Mouse (Mus musculus) lung, embryonic 16.5 days (tissue): ENCODE results near the gene Aff3. TPM values are rescaled to one million over a fixed set of nuclear protein-coding genes. Genes with fewer than 3 reads are reported as not detected.

ENCODE experiments used
- ATAC-seq: fragments of 200-750 bp; cut with Nextera tagmentation; 2 replicates; pipeline ENCODE4 v1.8.0; 2017; ENCODE audit warnings: low read depth, mild to moderate bottlenecking, moderate library complexity
- H3K27ac ChIP-seq: fragments of 300-500 bp; sonication (generic); 2 replicates; pipeline ENCODE4 v1.5.1; 2014; ENCODE audit warnings: mild to moderate bottlenecking, control low read depth, low read length
- H3K27me3 ChIP-seq: fragments of 300-500 bp; sonication (generic); 2 replicates; pipeline ENCODE4 v1.6.1; 2014; ENCODE audit warnings: low read depth, low read length, mixed read lengths; ENCODE audit not compliant: control insufficient read depth, insufficient read depth
- H3K36me3 ChIP-seq: fragments of 300-500 bp; sonication (generic); 2 replicates; pipeline ENCODE4 v1.6.1; 2014; ENCODE audit warnings: low read length; ENCODE audit not compliant: control insufficient read depth, insufficient read depth
- H3K4me1 ChIP-seq: fragments of 300-500 bp; sonication (generic); replicated peaks from 2 replicates; pipeline ENCODE4 v1.6.1; 2014; ENCODE audit warnings: low read length, mixed read lengths; ENCODE audit not compliant: control insufficient read depth, insufficient read depth
- H3K4me2 ChIP-seq: fragments of 300-500 bp; sonication (generic); 2 replicates; pipeline ENCODE4 v1.6.1; 2014; ENCODE audit warnings: low read depth, low read length, control low read depth
- H3K4me3 ChIP-seq: fragments of 300-500 bp; sonication (generic); 2 replicates; pipeline ENCODE4 v1.5.1; 2014; ENCODE audit warnings: mild to moderate bottlenecking, low read length, control low read depth
- H3K9ac ChIP-seq: fragments of 300-500 bp; sonication (generic); 2 replicates; pipeline ENCODE4 v1.6.1; 2014; ENCODE audit warnings: low read length, control low read depth
- H3K9me3 ChIP-seq: fragments of 300-500 bp; sonication (generic); 2 replicates; pipeline ENCODE4 v1.6.1; 2016; ENCODE audit warnings: low read length; ENCODE audit not compliant: control insufficient read depth
- WGBS: fragments of 180-500 bp; shearing (Covaris S2); extraction: QIAGEN DNeasy Blood & Tissue Kit; methylation state at CpG from one replicate; pipeline ENCODE4 v1.1.7; 2014; 5-methylcytosine and 5-hydroxymethylcytosine counted together
- polyA plus RNA-seq: library from polyadenylated mRNA; unstranded; fragments of >200 nt; fragmentation: Nextera tagmentation; extraction: Ambion mirVana; gene quantifications from 2 replicates; pipeline ENCODE4 v1.2.1, GENCODE M21; 2015

The Aff3 gene
- polyA plus RNA-seq, 1 experiment from 2014 or later = 2.6 TPM

- H3K4me1 ChIP-seq = peaks cover 7% of the 10 kb centered on the region
- no peaks in the 10 kb centered on the region for H3K27me3 ChIP-seq
- no peaks in the 10 kb centered on the region for H3K36me3 ChIP-seq
- WGBS = 78% methylated on average over 2 of the region's 2 CpGs
- no peak overlapping the region for H3K4me2 ChIP-seq
- no peak overlapping the region for H3K4me3 ChIP-seq
- no peak overlapping the region for H3K27ac ChIP-seq
- H3K9ac ChIP-seq = no peak overlapping the region
- ATAC-seq = no peak
- no peaks in the 10 kb centered on the region for H3K9me3 ChIP-seq
These were observed 181.6 kb downstream of the Aff3 start for GRCm38 (mm10) chr1:38483191-38483590.

DNA sequence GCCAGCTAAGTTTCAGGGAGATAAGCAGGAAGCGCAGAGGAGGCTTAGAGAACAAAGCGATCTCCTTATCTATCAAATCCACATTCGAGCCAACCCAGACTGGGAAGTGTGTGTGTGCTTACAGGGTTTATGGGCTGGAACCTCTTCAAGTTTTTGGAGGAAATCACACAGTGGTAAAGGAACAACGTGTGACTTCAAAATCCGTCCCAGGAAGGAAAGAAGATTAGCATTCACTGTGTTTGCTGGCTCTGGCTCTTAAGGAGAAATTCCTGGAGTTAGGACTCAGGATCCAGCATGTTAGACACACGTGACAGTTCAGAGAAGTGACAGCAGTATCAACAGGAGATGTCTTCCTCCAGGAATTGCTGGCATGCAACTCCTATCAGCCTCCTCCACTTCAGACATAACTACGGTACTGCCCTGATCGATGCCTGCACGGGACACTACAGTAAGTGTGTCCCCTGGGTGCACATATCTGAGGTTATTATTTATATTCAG is 186.5 kb downstream of the Aff3 start:
- peak; percentile 73; the same call in 1 of the 2 replicates for ATAC-seq
- no peak overlapping the region for H3K27ac ChIP-seq
- H3K36me3 ChIP-seq = no peaks in the 10 kb centered on the region
- no peaks in the 10 kb centered on the region for H3K27me3 ChIP-seq
- no peaks in the 10 kb centered on the region for H3K9me3 ChIP-seq
- peaks cover 10% of the 10 kb centered on the region for H3K4me1 ChIP-seq
- H3K9ac ChIP-seq = no peak overlapping the region
- no peak overlapping the region for H3K4me3 ChIP-seq
- H3K4me2 ChIP-seq = no peak overlapping the region
- WGBS = 16% methylated on average over 9 of the region's 9 CpGs

GRCm38 (mm10) chr1:38470817-38471216 is 193.9 kb downstream of the Aff3 start:
- H3K36me3 ChIP-seq = no peaks in the 10 kb centered on the region
- WGBS = 29% methylated on average over 11 of the region's 11 CpGs
- H3K9me3 ChIP-seq = no peaks in the 10 kb centered on the region
- H3K4me1 ChIP-seq = 0 out of 2 replicates have a peak, but pooled peaks cover 3% of the 10 kb centered on the region
- H3K27ac ChIP-seq = no peak overlapping the region
- no peak overlapping the region for H3K4me2 ChIP-seq
- no peak for ATAC-seq
- H3K27me3 ChIP-seq = no peaks in the 10 kb centered on the region
- H3K9ac ChIP-seq = no peak overlapping the region
- no peak overlapping the region for H3K4me3 ChIP-seq

DNA sequence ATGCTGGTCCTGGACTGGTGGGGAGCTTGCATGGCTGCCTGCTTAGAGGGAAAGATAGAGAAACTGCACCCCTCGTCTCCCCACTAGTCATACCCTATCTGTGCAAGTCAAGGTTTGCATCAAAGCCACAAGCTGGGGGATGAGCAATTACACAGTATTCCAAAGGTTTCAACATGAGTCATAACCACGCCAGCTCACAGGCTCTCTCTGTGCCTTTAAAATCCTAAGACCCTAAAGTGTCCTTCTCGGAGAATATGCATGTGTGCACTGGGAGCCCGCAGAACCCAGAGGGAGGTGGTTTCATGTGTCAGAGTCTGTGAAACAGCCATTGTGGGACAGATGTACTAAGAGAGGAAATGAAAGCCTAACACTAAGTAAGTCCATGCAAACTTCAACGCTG is 194.6 kb downstream of the Aff3 start:
- Histone ChIP-seq H3K4me3 (no peak overlapping the region), H3K27ac (no peak overlapping the region), H3K4me1 (0 out of 2 replicates have a peak, but pooled peaks cover 3% of the 10 kb centered on the region), H3K9ac (no peak overlapping the region), H3K4me2 (no peak overlapping the region), H3K9me3 (no peaks in the 10 kb centered on the region), H3K27me3 (no peaks in the 10 kb centered on the region), H3K36me3 (no peaks in the 10 kb centered on the region)
- ATAC-seq = no peak
- WGBS = 47% methylated on average over 5 of the region's 5 CpGs

- ATAC-seq = peak; percentile 71
- Histone ChIP-seq H3K4me3 (no peak overlapping the region), H3K36me3 (no peaks in the 10 kb centered on the region), H3K27me3 (no peaks in the 10 kb centered on the region), H3K9ac (no peak overlapping the region), H3K27ac (no peak overlapping the region), H3K9me3 (no peaks in the 10 kb centered on the region), H3K4me2 (no peak overlapping the region), H3K4me1 (0 out of 2 replicates have a peak, but pooled peaks cover 3% of the 10 kb centered on the region)
- WGBS = 49% methylated on average over 7 of the region's 7 CpGs
These were observed 197.3 kb downstream of the Aff3 start for GRCm38 (mm10) chr1:38467305-38468083.

GRCm38 (mm10) chr1:38456719-38457269 is 208.0 kb downstream of the Aff3 start:
- no peak overlapping the region for H3K4me3 ChIP-seq
- no peak overlapping the region for H3K9ac ChIP-seq
- no peaks in the 10 kb centered on the region; the same call in 1 of the 2 replicates for H3K9me3 ChIP-seq
- H3K27me3 ChIP-seq = no peaks in the 10 kb centered on the region
- 64% methylated on average over 7 of the region's 7 CpGs for WGBS
- H3K36me3 ChIP-seq = no peaks in the 10 kb centered on the region
- no peak overlapping the region for H3K4me2 ChIP-seq
- ATAC-seq = no peak
- H3K27ac ChIP-seq = no peak overlapping the region
- H3K4me1 ChIP-seq = no peaks in the 10 kb centered on the region

DNA sequence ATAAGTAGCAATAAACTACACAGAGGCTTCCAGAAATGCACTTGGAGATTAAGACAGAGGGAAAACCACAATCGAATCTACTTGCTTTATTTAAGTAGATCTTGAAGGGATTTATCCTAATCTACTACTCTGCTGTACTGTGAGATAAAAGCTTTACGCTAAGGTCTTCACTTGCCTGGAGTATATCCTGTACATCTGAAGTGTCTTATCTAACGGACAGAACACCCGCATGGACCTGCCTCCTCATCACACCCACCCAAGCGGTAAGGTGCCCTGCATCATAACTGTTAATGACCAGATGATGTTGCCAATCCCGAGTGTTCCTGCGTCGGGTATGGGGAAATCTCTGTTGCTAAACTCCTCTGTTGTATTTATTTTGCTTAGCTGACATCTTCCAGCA is 209.8 kb downstream of the Aff3 start:
- ATAC-seq = no peak
- Histone ChIP-seq H3K9ac (no peak overlapping the region), H3K4me1 (peaks cover 6% of the 10 kb centered on the region; the same call in 1 of the 2 replicates), H3K4me2 (no peak overlapping the region), H3K4me3 (no peak overlapping the region), H3K36me3 (no peaks in the 10 kb centered on the region), H3K9me3 (no peaks in the 10 kb centered on the region; the same call in 1 of the 2 replicates), H3K27ac (no peak overlapping the region), H3K27me3 (no peaks in the 10 kb centered on the region)
- WGBS = 71% methylated on average over 8 of the region's 8 CpGs

- H3K4me1 ChIP-seq = peaks cover 9% of the 10 kb centered on the region; the same call in 1 of the 2 replicates
- no peaks in the 10 kb centered on the region; the same call in 1 of the 2 replicates for H3K9me3 ChIP-seq
- no peak overlapping the region for H3K27ac ChIP-seq
- H3K9ac ChIP-seq = no peak overlapping the region
- H3K36me3 ChIP-seq = no peaks in the 10 kb centered on the region
- WGBS = 61% methylated on average over 6 of the region's 6 CpGs
- H3K4me2 ChIP-seq = no peak overlapping the region
- H3K4me3 ChIP-seq = no peak overlapping the region
- no peaks in the 10 kb centered on the region for H3K27me3 ChIP-seq
- ATAC-seq = peak; percentile 73
These were observed 213.4 kb downstream of the Aff3 start for GRCm38 (mm10) chr1:38451367-38451766.

DNA sequence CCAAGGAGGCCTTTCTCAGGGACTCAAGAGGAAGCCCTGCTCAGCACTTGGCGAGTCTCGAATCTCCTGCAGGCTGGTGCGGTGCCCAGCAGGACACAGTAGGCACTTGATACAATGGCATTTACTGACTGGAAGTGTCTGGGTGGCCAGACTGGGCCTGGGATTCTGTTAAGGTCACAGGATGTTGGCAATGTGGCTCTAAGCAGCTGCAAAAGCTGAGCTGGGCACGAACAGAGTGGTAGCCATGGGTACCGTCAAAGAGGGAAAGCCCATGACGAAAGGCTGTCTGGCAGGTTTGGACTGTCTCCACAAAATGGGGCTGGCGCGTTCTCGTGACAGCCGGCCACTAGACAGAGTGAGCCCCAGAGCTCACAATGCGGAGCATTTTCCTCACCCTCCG is 214.1 kb downstream of the Aff3 start:
- H3K4me3 ChIP-seq = no peak overlapping the region
- no peaks in the 10 kb centered on the region; the same call in 1 of the 2 replicates for H3K9me3 ChIP-seq
- H3K36me3 ChIP-seq = no peaks in the 10 kb centered on the region
- ATAC-seq = peak; percentile 56
- H3K9ac ChIP-seq = no peak overlapping the region
- no peak overlapping the region for H3K27ac ChIP-seq
- peaks cover 9% of the 10 kb centered on the region; the same call in 1 of the 2 replicates for H3K4me1 ChIP-seq
- 64% methylated on average over 12 of the region's 12 CpGs for WGBS
- H3K4me2 ChIP-seq = no peak overlapping the region
- no peaks in the 10 kb centered on the region for H3K27me3 ChIP-seq
